ENCODE assay signal across 8 mouse cellular contexts in the genomic region with DNA sequence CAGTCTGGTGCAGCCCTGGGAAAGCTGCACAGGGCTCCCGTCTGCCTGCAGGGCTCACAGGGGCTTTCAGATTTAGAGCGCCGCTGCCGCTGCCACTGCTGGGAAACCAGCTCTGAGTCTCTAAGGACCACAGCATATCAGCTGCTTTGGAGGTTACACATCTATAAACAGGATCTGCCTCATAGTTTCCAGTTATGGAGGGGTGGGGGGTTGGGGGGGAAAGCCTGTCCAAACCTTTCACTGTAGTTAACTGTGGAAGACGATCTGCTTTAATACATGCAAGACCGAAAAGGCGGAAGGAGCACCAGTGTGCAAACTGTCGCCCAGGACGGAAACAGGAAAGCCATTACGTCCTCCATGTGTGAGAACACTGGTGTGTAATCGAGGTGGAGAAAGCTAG. TPM values are rescaled to one million over a fixed set of nuclear protein-coding genes. Genes with fewer than 3 reads are reported as not detected.
DNase-seq lines count a peak whose midpoint lies in the region; ATAC-seq and TF ChIP-seq lines count a peak whose summit lies in the region.

No protein-coding gene starts in this region.

- no peak for TF ChIP-seq CTCF in left cerebral cortex, adult 2 months (IDR thresholded peaks at IDR 0.05)

- peak overlapping the region; percentile 41; the same call in 1 of the 2 replicates for H3K27ac ChIP-seq in left cerebral cortex, adult 2 months
- no peak overlapping the region for H3K27ac ChIP-seq in liver, embryonic 12.5 days
- H3K27ac ChIP-seq in hindbrain, embryonic 12.5 days, result no peak overlapping the region

- H3K9me3 ChIP-seq in liver, embryonic 12.5 days (replicated peaks), result no peaks in the 10 kb centered on the region
- H3K9me3 ChIP-seq in hindbrain, embryonic 12.5 days (replicated peaks), result no peaks in the 10 kb centered on the region

- no peaks in the 10 kb centered on the region for H3K4me1 ChIP-seq in liver, embryonic 12.5 days
- H3K4me1 ChIP-seq in hindbrain, embryonic 12.5 days, result no peaks in the 10 kb centered on the region

- no peaks in the 10 kb centered on the region for H3K27me3 ChIP-seq in liver, embryonic 12.5 days (replicated peaks)
- H3K27me3 ChIP-seq in hindbrain, embryonic 12.5 days, result no peaks in the 10 kb centered on the region

- 0 out of 2 replicates have a peak overlapping the region, but pooled peaks have one; percentile 4 for H3K4me3 ChIP-seq in left cerebral cortex, adult 2 months
- H3K4me3 ChIP-seq in liver, embryonic 12.5 days, result no peak overlapping the region
- no peak overlapping the region for H3K4me3 ChIP-seq in hindbrain, embryonic 12.5 days

- H3K4me2 ChIP-seq in liver, embryonic 12.5 days, result no peak overlapping the region
- no peak overlapping the region for H3K4me2 ChIP-seq in hindbrain, embryonic 12.5 days (replicated peaks)

- DNase-seq in left cerebral cortex, adult 2 months (ENCODE audit: extremely low spot score in 1 of 2, low spot score in 2 of 2), result no peak
- no peak for DNase-seq in left cerebral cortex, postnatal 36 days (ENCODE audit: low spot score in 2 of 2)
- peak; percentile 72 for DNase-seq in heart, adult 18-20 months
- peak; percentile 54 for DNase-seq in kidney, adult 9 months
- peak; percentile 39 for DNase-seq in lung, postnatal 36 days

- intact Hi-C loops in left cerebral cortex, adult 2 months (cut with DNase I), result no loop called here
- intact Hi-C loops in left cerebral cortex, postnatal 36 days (cut with DNase I), result no loop called here

- ATAC-seq in liver, embryonic 12.5 days, result no peak
- ATAC-seq in hindbrain, embryonic 12.5 days (ENCODE audit: low FRiP score), result no peak
- ATAC-seq in erythroid progenitor cell, adult 5-6 weeks (replicated peaks; ENCODE audit: low FRiP score, poor library complexity, severe bottlenecking), result no peak

- no peak overlapping the region for H3K9ac ChIP-seq in liver, embryonic 12.5 days
- no peak overlapping the region for H3K9ac ChIP-seq in hindbrain, embryonic 12.5 days

- no peaks in the 10 kb centered on the region for H3K36me3 ChIP-seq in liver, embryonic 12.5 days
- H3K36me3 ChIP-seq in hindbrain, embryonic 12.5 days, result no peaks in the 10 kb centered on the region

- WGBS in liver, embryonic 12.5 days (ENCODE audit: insufficient replicate concordance), result 73% methylated on average over 11 of the region's 11 CpGs
- 72% methylated on average over 11 of the region's 11 CpGs for WGBS in hindbrain, embryonic 12.5 days

RNA-seq across cellular contexts. Expression of gene Filip1l, which starts 40.3 kb away (rescaled TPM):
- total RNA-seq in left cerebral cortex, adult 2 months (2021), result 1 to 10 TPM; 3.0 to 3.7 TPM
- total RNA-seq in left cerebral cortex, postnatal 36 days (2021), result 1 to 10 TPM; 3.0 to 4.0 TPM
- 10 to 100 TPM; 26.0 to 34.6 TPM for total RNA-seq in heart, adult 18-20 months (2021)
- polyA plus RNA-seq in liver, embryonic 12.5 days (2016; fragmentation: Nextera tagmentation; extraction: Ambion mirVana), result 3.8 and 4.3 TPM in 2 replicates
- polyA plus RNA-seq in hindbrain, embryonic 12.5 days (2016; fragmentation: Nextera tagmentation; extraction: Ambion mirVana), result 8.5 and 9.8 TPM in 2 replicates
- total RNA-seq in erythroid progenitor cell, adult 5-6 weeks (2015; ENCODE audit: low replicate concordance), result 13.4 and 20.2 TPM in 2 replicates
- total RNA-seq in erythroid progenitor cell, adult 5-6 weeks (2017; ENCODE audit: low replicate concordance), result 6.1 and 10.1 TPM in 2 replicates

Comparison
In these comparisons a context has a peak if more than half of its experiments do, and no peak if none do; other contexts are left out.
1. DNase-seq: peak in heart, adult 18-20 months (2 of 2), kidney, adult 9 months (single experiment) and lung, postnatal 36 days (single experiment); none in left cerebral cortex, adult 2 months (0 of 2) and left cerebral cortex, postnatal 36 days (0 of 2).